Mouse (Mus musculus) cortical plate, adult 2 months (tissue): ENCODE results near the gene Mapk14.

Experiments used
- CTCF ChIP-seq: fragments of 200-500 bp; IDR thresholded peaks from 2 replicates; pipeline ENCODE4 v1.5.1; 2011; ENCODE audit warnings: mild to moderate bottlenecking, control low read depth, low read length; ENCODE audit not compliant: insufficient read depth; ENCODE audit errors: extremely low read depth
- POLR2A ChIP-seq: fragments of 200-500 bp; IDR thresholded peaks from 2 replicates; pipeline ENCODE4 v1.6.1; 2011; ENCODE audit warnings: mild to moderate bottlenecking, low read length, control low read depth; ENCODE audit not compliant: insufficient read depth; ENCODE audit errors: extremely low read depth

DNA sequence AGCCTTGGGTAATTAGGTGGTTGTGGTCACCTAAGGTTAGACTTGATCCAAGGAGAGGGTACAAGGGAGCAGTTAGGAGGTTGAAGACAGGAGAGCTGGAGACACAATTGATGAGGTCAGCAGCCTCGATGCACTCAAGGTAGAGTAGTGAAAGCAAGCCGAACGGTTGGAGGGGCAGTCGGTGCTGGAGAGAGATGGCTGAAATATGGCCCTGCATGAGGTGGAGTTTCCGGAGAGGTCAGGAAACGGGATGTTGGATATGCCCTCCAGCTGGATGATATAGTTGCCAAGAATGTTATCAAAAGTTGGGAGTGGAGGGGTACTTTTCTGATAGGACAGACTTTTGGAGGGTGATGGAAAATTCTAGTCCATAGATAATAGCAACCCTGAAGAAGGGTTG is 21.2 kb downstream of the Mapk14 start:
- TF ChIP-seq POLR2A (no peak), CTCF (no peak)
